Mouse (Mus musculus) heart, embryonic 11.5 days (tissue): ENCODE results near the gene Spon2. TPM values are rescaled to one million over a fixed set of nuclear protein-coding genes. Genes with fewer than 3 reads are reported as not detected.
A peak's percentile ranks its signal among the peaks of the same experiment; 100 is the strongest.

Experiments
- ATAC-seq: fragments of 200-750 bp; cut with Nextera tagmentation; replicated peaks from 2 replicates; pipeline ENCODE4 v1.8.0; 2017; ENCODE audit warnings: moderate library complexity; ENCODE audit not compliant: insufficient number of reproducible peaks, low FRiP score, low TSS enrichment
- H3K27ac ChIP-seq: fragments of 300-500 bp; sonication (generic); 2 replicates; pipeline ENCODE4 v1.5.1; 2014; ENCODE audit warnings: mild to moderate bottlenecking, low read depth, low read length
- H3K27me3 ChIP-seq: fragments of 300-500 bp; sonication (generic); 2 replicates; pipeline ENCODE4 v1.6.1; 2014; ENCODE audit warnings: mild to moderate bottlenecking, low read length, mixed read lengths; ENCODE audit not compliant: control insufficient read depth, insufficient read depth
- H3K36me3 ChIP-seq: fragments of 300-500 bp; sonication (generic); 2 replicates; pipeline ENCODE4 v1.6.1; 2014; ENCODE audit warnings: mild to moderate bottlenecking, low read length, moderate library complexity, mixed read lengths; ENCODE audit not compliant: control insufficient read depth, insufficient read depth
- H3K4me1 ChIP-seq: fragments of 300-500 bp; sonication (generic); 2 replicates; pipeline ENCODE4 v1.6.1; 2014; ENCODE audit warnings: low read length; ENCODE audit not compliant: control insufficient read depth, insufficient read depth
- H3K4me2 ChIP-seq: fragments of 300-500 bp; sonication (generic); 2 replicates; pipeline ENCODE4 v1.6.1; 2014; ENCODE audit warnings: mild to moderate bottlenecking, moderate library complexity
- H3K4me3 ChIP-seq: fragments of 300-500 bp; sonication (generic); 2 replicates; pipeline ENCODE4 v1.5.1; 2014; ENCODE audit warnings: low read depth, low read length
- H3K9ac ChIP-seq: fragments of 300-500 bp; sonication (generic); 2 replicates; pipeline ENCODE4 v1.6.1; 2014; ENCODE audit warnings: mild to moderate bottlenecking, low read depth, low read length, moderate library complexity
- H3K9me3 ChIP-seq: fragments of 300-500 bp; sonication (generic); replicated peaks from 2 replicates; pipeline ENCODE4 v1.6.1; 2016; ENCODE audit warnings: low read length; ENCODE audit not compliant: control insufficient read depth
- WGBS: fragments of 180-500 bp; shearing (Covaris S2); extraction: QIAGEN DNeasy Blood & Tissue Kit; methylation state at CpG from one replicate; pipeline ENCODE4 v1.1.7; 2014; ENCODE audit not compliant: insufficient replicate concordance; 5-methylcytosine and 5-hydroxymethylcytosine counted together
- polyA plus RNA-seq: library from polyadenylated mRNA; unstranded; fragments of >200 nt; fragmentation: Nextera tagmentation; extraction: Ambion mirVana; gene quantifications from 2 replicates; pipeline ENCODE4 v1.2.1, GENCODE M21; 2014

The Spon2 gene
- 43.9 and 51.6 TPM in 2 replicates for polyA plus RNA-seq

DNA sequence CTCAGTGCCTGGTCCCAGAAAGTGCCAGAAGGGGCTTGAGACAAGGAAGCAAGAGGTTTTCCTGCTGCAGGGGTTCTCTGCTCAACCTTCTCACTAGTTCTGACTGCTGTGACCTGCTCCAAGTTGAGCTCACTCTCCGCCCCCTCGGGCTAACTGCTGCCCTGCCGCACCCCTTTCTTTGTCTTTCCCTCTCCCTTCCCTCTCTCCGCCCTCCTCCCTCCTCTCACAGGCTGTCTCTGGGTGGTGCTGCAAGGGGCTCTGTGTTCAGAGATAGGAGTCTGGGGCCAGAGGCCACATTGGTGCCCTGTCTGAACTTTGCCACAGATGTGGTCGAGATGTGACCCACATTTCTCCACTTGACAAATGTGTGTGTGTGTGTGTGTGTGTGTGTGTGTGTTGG is at the start of gene Spon2:
Gene Spon2, minus strand, starts transcription at position 375 of the 400 bp plus-strand sequence.
- peaks cover 48% of the 10 kb centered on the region for H3K4me1 ChIP-seq
- ATAC-seq: peak; percentile 47

DNA sequence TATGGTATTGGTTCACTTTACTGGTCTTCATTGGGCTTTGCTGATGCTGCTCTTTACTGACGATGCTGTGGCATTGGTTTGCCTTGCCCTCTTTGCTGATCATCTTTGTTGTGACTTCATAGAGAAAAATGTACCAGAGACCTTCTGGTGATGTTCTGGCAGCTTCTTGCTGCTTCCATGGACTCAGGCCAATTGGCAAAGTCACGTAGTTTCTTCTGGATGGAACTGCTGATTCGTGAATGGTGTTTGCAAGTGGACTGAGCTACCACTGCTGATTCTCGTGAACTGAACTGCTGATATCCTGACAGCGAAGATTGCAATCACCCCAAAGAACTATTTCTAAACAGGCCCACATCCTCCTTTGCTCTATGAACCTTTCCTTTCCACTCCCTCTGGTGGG is 36.2 kb upstream of the Spon2 start:
- Histone ChIP-seq H3K27ac (no peak overlapping the region), H3K27me3 (no peaks in the 10 kb centered on the region), H3K4me1 (no peaks in the 10 kb centered on the region), H3K9me3 (no peaks in the 10 kb centered on the region), H3K36me3 (peaks cover 80% of the 10 kb centered on the region), H3K4me2 (no peak overlapping the region), H3K4me3 (no peak overlapping the region), H3K9ac (no peak overlapping the region)
- ATAC-seq: no peak
- 93% methylated on average over 5 of the region's 5 CpGs for WGBS

More for the DNA sequence above, at the start of gene Spon2:
- Histone ChIP-seq H3K27me3 (no peaks in the 10 kb centered on the region), H3K9me3 (no peaks in the 10 kb centered on the region), H3K36me3 (no peaks in the 10 kb centered on the region), H3K27ac (peak within 1 kb of the TSS; percentile 74), H3K9ac (peak within 1 kb of the TSS; percentile 58), H3K4me2 (peak within 1 kb of the TSS; percentile 50), H3K4me3 (peak within 1 kb of the TSS; percentile 24)
- WGBS: 17% methylated on average over 5 of the region's 5 CpGs

DNA sequence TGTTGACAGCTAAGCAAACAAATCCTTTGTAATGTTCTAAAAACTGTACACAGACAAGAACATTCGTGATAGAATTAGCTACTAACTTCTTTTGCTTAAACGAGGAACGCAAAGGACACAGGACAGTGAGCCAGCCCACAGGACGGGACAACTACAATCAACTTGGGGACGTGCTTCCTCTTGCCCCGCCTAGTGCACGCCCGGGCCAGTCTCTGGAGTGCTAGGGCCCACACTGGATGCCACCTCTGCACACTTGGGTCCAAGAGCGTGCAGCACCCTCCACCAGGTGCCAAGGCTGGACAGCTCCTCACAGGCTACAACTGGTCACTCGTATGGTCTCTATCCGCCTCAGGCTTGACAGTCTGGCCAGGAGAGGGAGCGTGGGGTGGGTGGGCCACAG is 29.9 kb upstream of the Spon2 start:
- H3K27me3 ChIP-seq: no peaks in the 10 kb centered on the region
- H3K9me3 ChIP-seq: no peaks in the 10 kb centered on the region
- no peak overlapping the region for H3K4me2 ChIP-seq
- no peaks in the 10 kb centered on the region for H3K4me1 ChIP-seq
- no peak overlapping the region for H3K9ac ChIP-seq
- no peak for ATAC-seq
- no peak overlapping the region for H3K4me3 ChIP-seq
- peaks cover 49% of the 10 kb centered on the region for H3K36me3 ChIP-seq
- H3K27ac ChIP-seq: no peak overlapping the region
- 82% methylated on average over 12 of the region's 12 CpGs for WGBS

DNA sequence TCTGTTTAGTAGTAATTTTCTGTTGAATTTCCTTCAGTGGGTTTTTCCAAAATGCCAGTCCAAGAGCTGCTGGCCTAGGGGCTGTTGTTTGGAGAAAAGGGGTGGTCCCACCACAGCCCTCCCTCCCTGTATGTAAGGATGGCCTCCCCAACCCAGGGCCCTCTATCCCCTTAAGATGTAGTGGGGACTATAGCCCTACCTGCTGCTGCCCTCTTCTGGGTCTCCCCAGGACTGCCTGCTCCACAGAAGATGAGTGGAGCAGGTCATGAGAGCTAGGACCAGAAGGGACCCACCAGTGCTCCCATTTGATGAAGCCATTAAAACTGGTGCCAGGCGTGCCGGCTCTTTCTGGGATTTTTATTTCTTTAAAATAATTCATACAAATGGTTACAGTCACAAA is 29.1 kb upstream of the Spon2 start:
- no peak for ATAC-seq
- Histone ChIP-seq H3K9me3 (no peaks in the 10 kb centered on the region), H3K4me1 (no peaks in the 10 kb centered on the region), H3K4me3 (no peak overlapping the region), H3K9ac (no peak overlapping the region), H3K36me3 (peaks cover 49% of the 10 kb centered on the region), H3K4me2 (no peak overlapping the region), H3K27ac (no peak overlapping the region), H3K27me3 (no peaks in the 10 kb centered on the region)
- WGBS: 90% methylated on average over 2 of the region's 2 CpGs

DNA sequence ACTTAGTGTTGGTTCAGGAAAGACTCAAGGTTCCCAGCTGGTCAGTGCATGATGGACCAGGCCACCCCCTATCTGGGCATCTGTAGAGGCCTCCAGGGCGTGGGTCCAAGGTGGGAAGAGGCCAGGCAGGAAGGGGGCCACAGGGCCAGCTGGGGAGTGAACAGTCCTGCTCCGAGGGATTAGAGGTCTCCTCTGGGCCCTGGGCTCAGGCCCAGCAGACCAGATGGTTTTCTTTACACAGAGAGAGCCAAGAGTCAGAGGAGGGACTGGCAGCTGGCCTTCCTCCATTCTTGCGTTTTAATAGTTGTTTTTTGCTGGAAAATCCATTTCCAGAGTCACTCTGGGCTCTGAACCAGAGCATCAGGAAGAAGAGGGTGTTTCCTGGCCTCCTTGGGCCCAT is 27.4 kb upstream of the Spon2 start:
- Histone ChIP-seq H3K9ac (no peak overlapping the region), H3K27me3 (no peaks in the 10 kb centered on the region), H3K4me3 (no peak overlapping the region), H3K4me2 (no peak overlapping the region), H3K4me1 (0 out of 2 replicates have a peak, but pooled peaks cover under 1% of the 10 kb centered on the region), H3K27ac (peak overlapping the region; percentile 22; the same call in 1 of the 2 replicates), H3K9me3 (no peaks in the 10 kb centered on the region), H3K36me3 (peaks cover 35% of the 10 kb centered on the region)
- no peak for ATAC-seq
- WGBS: 69% methylated on average over 3 of the region's 3 CpGs

DNA sequence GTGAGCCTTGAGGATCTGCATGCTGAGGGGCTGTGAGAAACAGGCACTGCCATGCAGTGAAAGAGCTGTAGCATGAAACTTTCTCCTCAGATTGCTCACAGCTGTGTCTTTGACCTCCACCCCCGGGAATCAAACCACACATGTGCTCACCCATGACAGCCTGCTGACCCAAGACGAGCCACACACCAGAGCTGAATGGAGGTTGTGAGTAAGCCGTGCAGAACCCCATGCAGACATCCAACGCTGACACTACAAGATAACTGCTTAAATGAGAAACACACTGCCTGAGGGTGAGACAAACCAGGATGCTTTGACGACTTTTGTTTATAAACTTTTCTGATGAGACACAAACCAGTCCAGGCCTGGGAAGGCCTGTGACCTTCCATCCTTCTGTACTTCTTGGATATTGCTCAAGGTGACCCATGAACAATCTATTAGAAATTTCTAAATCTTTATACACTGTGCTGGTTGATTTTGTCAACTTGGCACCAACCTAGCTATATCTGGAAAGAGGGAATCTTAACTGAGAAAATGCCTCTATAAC is 26.2 kb upstream of the Spon2 start:
- H3K9me3 ChIP-seq: no peaks in the 10 kb centered on the region
- 63% methylated on average over 5 of the region's 5 CpGs for WGBS
- no peak for ATAC-seq
- no peak overlapping the region for H3K4me2 ChIP-seq
- peaks cover 23% of the 10 kb centered on the region for H3K36me3 ChIP-seq
- H3K4me3 ChIP-seq: no peak overlapping the region
- H3K27ac ChIP-seq: no peak overlapping the region
- H3K4me1 ChIP-seq: peaks cover 13% of the 10 kb centered on the region
- H3K27me3 ChIP-seq: no peaks in the 10 kb centered on the region
- H3K9ac ChIP-seq: no peak overlapping the region

DNA sequence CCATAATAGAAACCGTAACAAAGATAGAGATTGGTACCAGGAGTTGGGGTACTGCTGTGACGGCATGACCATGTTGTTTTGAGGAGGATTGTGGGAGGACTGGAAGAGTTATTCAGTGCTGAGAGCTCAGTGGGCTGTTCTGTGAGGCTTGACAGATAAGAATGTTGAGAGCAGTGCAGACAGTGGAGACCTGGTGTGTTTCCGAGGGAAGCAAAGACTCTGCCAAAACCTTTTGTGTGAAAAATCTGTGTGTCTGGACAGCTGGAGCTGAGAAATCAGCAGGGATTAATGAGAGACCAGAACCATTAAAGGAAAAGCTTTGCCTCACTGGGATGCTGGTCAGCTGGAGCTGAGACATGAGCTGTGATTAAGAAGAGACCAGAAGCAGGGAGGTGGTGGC is 21.7 kb upstream of the Spon2 start:
- H3K9ac ChIP-seq: no peak overlapping the region
- 32% methylated on average over 3 of the region's 3 CpGs for WGBS
- no peak overlapping the region for H3K4me2 ChIP-seq
- peaks cover 29% of the 10 kb centered on the region for H3K4me1 ChIP-seq
- no peak overlapping the region for H3K4me3 ChIP-seq
- H3K27me3 ChIP-seq: no peaks in the 10 kb centered on the region
- H3K27ac ChIP-seq: peak overlapping the region; percentile 2
- H3K9me3 ChIP-seq: no peaks in the 10 kb centered on the region
- no peak for ATAC-seq
- H3K36me3 ChIP-seq: peaks cover 3% of the 10 kb centered on the region

DNA sequence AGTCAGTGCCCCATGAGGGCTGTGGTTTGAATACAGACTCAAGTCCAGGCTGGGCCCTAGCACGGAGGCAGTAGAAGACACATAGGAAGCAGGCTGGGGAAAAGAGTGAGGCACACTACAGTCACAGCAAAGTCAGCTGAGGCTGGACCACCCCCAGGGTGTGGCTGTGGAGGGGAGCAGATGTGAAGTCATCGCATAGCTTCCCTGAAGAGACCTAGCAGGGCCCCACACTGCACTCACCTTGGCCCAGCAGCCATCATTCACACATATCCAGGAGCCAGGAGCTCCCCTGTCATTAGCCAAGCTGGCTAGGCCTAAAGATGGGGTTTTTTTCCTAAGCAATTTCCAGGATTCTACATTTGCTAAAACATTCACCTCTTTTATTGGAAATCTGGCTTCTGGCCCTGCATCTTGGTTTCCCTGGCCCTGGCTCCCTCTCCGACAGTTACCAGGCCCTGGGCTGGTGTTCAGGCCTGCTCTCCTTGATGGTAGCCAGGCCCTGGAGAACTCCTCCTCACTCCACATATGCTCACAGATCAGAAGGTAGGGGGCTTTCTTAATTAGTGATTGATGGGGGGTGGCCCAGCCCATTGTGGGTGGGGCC is 21.0 kb upstream of the Spon2 start:
- H3K27me3 ChIP-seq: no peaks in the 10 kb centered on the region
- H3K36me3 ChIP-seq: peaks cover 3% of the 10 kb centered on the region
- 63% methylated on average over 3 of the region's 3 CpGs for WGBS
- no peak for ATAC-seq
- peaks cover 36% of the 10 kb centered on the region for H3K4me1 ChIP-seq
- no peaks in the 10 kb centered on the region for H3K9me3 ChIP-seq
- no peak overlapping the region for H3K9ac ChIP-seq
- H3K27ac ChIP-seq: peak overlapping the region; percentile 2
- H3K4me2 ChIP-seq: no peak overlapping the region
- H3K4me3 ChIP-seq: no peak overlapping the region

DNA sequence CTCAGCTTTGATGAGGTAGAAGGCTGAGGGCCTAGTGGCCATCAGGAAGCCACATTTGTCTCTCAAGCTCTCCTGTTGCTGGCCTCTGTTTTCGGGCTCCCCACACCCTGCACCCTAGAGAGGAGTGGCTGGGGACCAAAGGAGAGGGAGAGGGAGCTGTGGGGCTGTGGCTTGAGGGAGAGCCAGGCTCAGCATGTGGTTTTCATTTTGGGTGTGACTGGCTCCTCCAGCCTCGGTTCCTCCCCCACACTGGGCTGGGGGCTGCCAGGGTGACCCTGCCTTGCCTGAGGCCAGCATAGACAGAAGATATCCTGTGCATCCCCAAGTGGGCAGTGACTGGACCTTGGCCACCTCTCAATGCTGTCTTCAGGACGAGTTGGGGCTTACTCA is 20.0 kb upstream of the Spon2 start:
- ATAC-seq: no peak
- Histone ChIP-seq H3K9me3 (no peaks in the 10 kb centered on the region), H3K4me3 (no peak overlapping the region), H3K27ac (no peak overlapping the region), H3K36me3 (peaks cover 3% of the 10 kb centered on the region; the same call in 1 of the 2 replicates), H3K27me3 (no peaks in the 10 kb centered on the region), H3K4me2 (no peak overlapping the region), H3K4me1 (peaks cover 46% of the 10 kb centered on the region), H3K9ac (no peak overlapping the region)
- 67% methylated on average over 3 of the region's 3 CpGs for WGBS
